Mouse (Mus musculus) kidney, embryonic 15.5 days (tissue): ENCODE measurements around the gene Nfia. TPM values are rescaled to one million over a fixed set of nuclear protein-coding genes. Genes with fewer than 3 reads are reported as not detected.

ENCODE experiments used
- ATAC-seq: fragments of 200-750 bp; cut with Nextera tagmentation; replicated peaks from 2 replicates; pipeline ENCODE4 v1.8.0; 2017; ENCODE audit warnings: moderate TSS enrichment; ENCODE audit not compliant: low FRiP score
- H3K27ac ChIP-seq: fragments of 300-500 bp; sonication (generic); 2 replicates; pipeline ENCODE4 v1.5.1; 2015; ENCODE audit warnings: mild to moderate bottlenecking, inconsistent platforms
- H3K27me3 ChIP-seq: fragments of 300-500 bp; sonication (generic); 2 replicates; pipeline ENCODE4 v1.6.1; 2015; ENCODE audit warnings: inconsistent platforms
- H3K36me3 ChIP-seq: fragments of 300-500 bp; sonication (generic); 2 replicates; pipeline ENCODE4 v1.6.1; 2015; ENCODE audit warnings: inconsistent platforms
- H3K4me1 ChIP-seq: fragments of 300-500 bp; sonication (generic); 2 replicates; pipeline ENCODE4 v1.6.1; 2015; ENCODE audit warnings: inconsistent platforms
- H3K4me2 ChIP-seq: fragments of 300-500 bp; sonication (generic); 2 replicates; pipeline ENCODE4 v1.6.1; 2015; ENCODE audit warnings: moderate library complexity, mild to moderate bottlenecking, inconsistent platforms
- H3K4me3 ChIP-seq: fragments of 300-500 bp; sonication (generic); replicated peaks from 2 replicates; pipeline ENCODE4 v1.5.1; 2015; ENCODE audit warnings: mild to moderate bottlenecking, inconsistent platforms
- H3K9ac ChIP-seq: fragments of 300-500 bp; sonication (generic); 2 replicates; pipeline ENCODE4 v1.6.1; 2015; ENCODE audit warnings: mild to moderate bottlenecking, inconsistent platforms
- H3K9me3 ChIP-seq: fragments of 300-500 bp; sonication (generic); replicated peaks from 2 replicates; pipeline ENCODE4 v1.6.1; 2016; ENCODE audit warnings: inconsistent platforms
- WGBS: fragments of 180-500 bp; shearing (Covaris S2); methylation state at CpG from one replicate; pipeline ENCODE4 v1.1.7; 2015; ENCODE audit warnings: mixed read lengths; 5-methylcytosine and 5-hydroxymethylcytosine counted together
- polyA plus RNA-seq: library from polyadenylated mRNA; unstranded; fragments of >200 nt; fragmentation: Nextera tagmentation; extraction: Ambion mirVana; gene quantifications from 2 replicates; pipeline ENCODE4 v1.2.1, GENCODE M21; 2015

The Nfia gene
- polyA plus RNA-seq, 1 experiment from 2014 or later = 29.3 TPM

DNA sequence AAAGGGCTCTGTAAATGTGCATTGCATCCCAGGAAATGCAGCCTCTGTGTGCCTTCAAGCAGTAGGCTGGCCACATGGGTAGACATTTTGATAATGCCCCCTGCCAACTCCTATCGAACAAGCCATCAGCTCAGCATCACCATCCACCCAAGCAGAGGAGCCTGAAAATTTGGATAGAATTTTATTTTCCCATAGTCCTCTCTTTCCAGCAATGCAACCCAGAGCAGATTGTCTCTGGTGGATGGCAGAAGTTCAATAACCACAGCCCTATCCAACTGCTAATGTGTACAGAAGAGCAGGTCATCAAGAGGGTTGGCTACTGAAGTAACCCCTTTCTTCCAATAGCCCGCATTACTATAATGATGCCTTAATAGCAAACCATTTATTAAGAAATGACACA lies 237.4 kb downstream of the Nfia start:
- no peak overlapping the region for H3K4me3 ChIP-seq
- H3K9me3 ChIP-seq = no peaks in the 10 kb centered on the region
- no peak overlapping the region for H3K4me2 ChIP-seq
- H3K27ac ChIP-seq = no peak overlapping the region
- H3K36me3 ChIP-seq = peaks cover 8% of the 10 kb centered on the region
- WGBS = 83% methylated on average over 2 of the region's 2 CpGs
- no peak for ATAC-seq
- H3K27me3 ChIP-seq = no peaks in the 10 kb centered on the region
- H3K4me1 ChIP-seq = peaks cover 15% of the 10 kb centered on the region; the same call in 1 of the 2 replicates
- no peak overlapping the region for H3K9ac ChIP-seq

DNA sequence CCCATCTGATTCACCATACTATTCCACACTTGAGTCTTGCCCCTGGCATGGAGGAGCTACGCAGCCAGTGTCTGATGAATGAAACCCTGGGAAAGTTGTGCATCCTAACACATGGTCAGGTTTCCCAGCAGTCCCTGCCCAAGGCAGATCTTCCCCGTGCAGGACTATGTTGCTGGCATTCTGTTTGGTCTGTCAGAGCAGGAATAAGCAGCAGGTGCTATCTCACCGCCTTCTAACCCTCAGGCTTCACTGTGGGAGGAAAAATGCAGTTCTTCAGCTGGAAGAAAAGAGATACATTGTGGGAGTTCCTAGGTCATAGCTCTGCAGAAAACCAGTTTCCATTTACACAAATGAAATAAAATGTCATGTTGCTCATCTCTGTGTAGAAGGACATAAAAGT lies 247.3 kb downstream of the Nfia start:
- no peak overlapping the region for H3K4me2 ChIP-seq
- 84% methylated on average over 3 of the region's 3 CpGs for WGBS

DNA sequence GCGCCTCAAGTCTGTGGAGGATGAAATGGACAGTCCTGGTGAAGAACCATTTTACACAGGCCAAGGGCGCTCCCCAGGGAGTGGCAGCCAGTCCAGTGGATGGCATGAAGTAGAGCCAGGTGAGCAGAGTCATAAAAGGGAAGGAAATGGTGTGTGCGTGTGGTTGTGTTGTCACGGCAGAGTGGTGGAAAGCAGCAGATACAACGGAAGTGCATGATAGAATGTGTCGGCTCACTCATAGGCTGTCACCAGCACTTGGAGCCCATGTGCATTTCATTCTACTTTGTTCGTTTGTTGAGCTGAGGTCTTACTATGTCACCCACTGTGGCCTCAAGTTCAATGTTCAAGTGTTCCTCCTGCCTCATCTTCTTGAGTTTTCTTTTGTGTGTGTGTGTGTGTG lies 248.3 kb downstream of the Nfia start:
- H3K9me3 ChIP-seq = no peaks in the 10 kb centered on the region
- no peak for ATAC-seq
- H3K27me3 ChIP-seq = no peaks in the 10 kb centered on the region
- H3K9ac ChIP-seq = no peak overlapping the region
- 87% methylated on average over 7 of the region's 7 CpGs for WGBS
- no peak overlapping the region for H3K4me2 ChIP-seq
- H3K4me3 ChIP-seq = no peak overlapping the region
- H3K36me3 ChIP-seq = peaks cover 11% of the 10 kb centered on the region; the same call in 1 of the 2 replicates
- H3K4me1 ChIP-seq = no peaks in the 10 kb centered on the region
- H3K27ac ChIP-seq = no peak overlapping the region

More for the DNA sequence above, 247.3 kb downstream of the Nfia start:
- Histone ChIP-seq H3K4me1 (no peaks in the 10 kb centered on the region), H3K27me3 (no peaks in the 10 kb centered on the region), H3K4me3 (no peak overlapping the region), H3K9ac (no peak overlapping the region), H3K9me3 (no peaks in the 10 kb centered on the region), H3K27ac (no peak overlapping the region), H3K36me3 (peaks cover 11% of the 10 kb centered on the region; the same call in 1 of the 2 replicates)
- no peak for ATAC-seq

DNA sequence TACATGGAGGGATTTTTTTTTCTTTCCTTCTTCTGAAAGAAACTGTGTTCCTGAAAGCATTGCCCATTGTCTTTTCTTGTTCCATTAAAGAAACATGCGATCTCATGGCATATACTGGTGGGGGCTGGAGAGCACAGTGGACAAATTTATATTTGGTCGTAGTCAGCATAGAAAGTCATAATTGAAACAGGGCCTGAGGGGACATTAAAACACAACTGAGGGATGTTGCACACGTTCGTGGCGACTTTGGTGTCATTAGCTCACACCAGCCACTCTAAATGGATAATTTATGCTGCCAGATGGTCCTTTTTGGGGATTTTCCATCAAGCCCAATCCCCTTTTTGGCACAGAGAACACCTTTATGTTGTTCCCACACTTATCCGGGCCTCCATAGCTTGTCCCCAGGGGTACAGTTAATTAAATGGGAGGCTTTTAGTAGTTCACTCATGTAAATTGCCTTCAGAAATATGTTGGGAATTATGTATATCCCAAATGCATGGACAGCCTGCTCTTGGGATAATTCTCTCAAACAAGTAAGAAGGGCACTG lies 250.8 kb downstream of the Nfia start:
- no peaks in the 10 kb centered on the region for H3K9me3 ChIP-seq
- no peak overlapping the region for H3K4me2 ChIP-seq
- H3K27me3 ChIP-seq = no peaks in the 10 kb centered on the region
- no peak overlapping the region for H3K27ac ChIP-seq
- no peak overlapping the region for H3K9ac ChIP-seq
- H3K4me1 ChIP-seq = no peaks in the 10 kb centered on the region
- WGBS = 68% methylated on average over 6 of the region's 6 CpGs
- no peak for ATAC-seq
- no peak overlapping the region for H3K4me3 ChIP-seq
- H3K36me3 ChIP-seq = 0 out of 2 replicates have a peak, but pooled peaks cover 11% of the 10 kb centered on the region

DNA sequence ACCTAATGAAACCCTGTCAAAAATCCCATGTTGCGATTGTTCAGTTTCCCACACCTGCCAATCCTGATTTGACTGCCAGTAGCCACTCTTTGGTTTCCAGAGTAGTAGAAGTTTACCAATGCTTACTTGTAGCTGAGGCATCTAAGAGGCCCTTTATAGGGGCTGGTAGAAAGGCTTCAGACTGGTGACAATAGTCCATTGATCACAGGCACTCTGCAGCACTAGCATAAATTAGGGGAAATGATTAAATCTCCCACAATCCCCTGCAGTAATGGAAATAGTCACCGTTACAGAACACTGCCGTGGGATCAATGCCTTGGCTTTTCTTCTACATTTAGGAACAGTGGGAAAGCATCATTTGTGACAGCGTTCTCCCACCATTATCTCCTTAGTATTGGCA lies 254.9 kb downstream of the Nfia start:
- H3K9ac ChIP-seq = no peak overlapping the region
- H3K36me3 ChIP-seq = no peaks in the 10 kb centered on the region
- H3K4me3 ChIP-seq = no peak overlapping the region
- ATAC-seq = no peak
- H3K4me2 ChIP-seq = no peak overlapping the region
- no peaks in the 10 kb centered on the region for H3K9me3 ChIP-seq
- no peaks in the 10 kb centered on the region for H3K27me3 ChIP-seq
- 77% methylated on average over 4 of the region's 4 CpGs for WGBS
- no peak overlapping the region for H3K27ac ChIP-seq
- no peaks in the 10 kb centered on the region for H3K4me1 ChIP-seq

DNA sequence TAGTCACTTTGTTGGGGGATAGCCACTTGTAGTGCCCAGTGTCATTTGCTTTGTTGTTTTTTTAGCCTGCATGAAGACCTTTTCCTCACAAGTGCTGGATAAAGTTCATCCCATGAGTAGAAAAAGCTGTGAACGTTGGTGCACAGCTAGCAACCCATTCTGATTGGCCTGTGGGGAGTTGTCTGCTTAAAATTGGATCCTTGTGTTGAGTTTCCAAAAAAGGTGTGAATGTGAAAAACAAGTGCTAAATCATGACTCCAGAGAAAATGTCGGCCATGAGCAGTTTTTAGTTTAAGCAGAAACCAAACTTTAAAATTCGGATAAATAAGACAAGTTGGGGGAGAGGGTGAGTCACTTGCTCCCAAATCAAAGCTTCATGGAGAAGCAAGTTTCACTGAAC lies 259.3 kb downstream of the Nfia start:
- no peak overlapping the region for H3K4me3 ChIP-seq
- no peak for ATAC-seq
- no peaks in the 10 kb centered on the region for H3K4me1 ChIP-seq
- H3K27me3 ChIP-seq = no peaks in the 10 kb centered on the region
- H3K9ac ChIP-seq = no peak overlapping the region
- no peak overlapping the region for H3K27ac ChIP-seq
- no peaks in the 10 kb centered on the region for H3K36me3 ChIP-seq
- H3K4me2 ChIP-seq = no peak overlapping the region
- H3K9me3 ChIP-seq = no peaks in the 10 kb centered on the region
- 59% methylated on average over 3 of the region's 3 CpGs for whole genome bisulfite sequencing

DNA sequence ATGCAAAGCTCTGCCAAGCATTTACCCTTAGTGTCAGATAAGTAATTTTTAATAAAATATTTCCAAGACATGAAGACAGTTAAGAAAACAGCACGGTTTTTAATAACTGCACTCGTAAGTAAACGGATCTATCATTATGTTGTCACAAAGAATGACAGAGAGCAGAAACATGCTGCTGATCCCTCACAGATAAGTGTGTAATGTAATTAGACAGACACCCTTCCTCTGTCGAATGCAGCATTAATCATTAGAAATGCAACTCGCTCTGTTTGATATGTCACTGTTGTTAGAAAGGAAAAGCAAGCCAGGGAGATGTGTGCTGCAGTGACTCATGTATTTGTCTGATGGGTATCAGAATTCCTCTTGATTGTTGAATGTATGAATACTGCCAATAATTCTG lies 259.8 kb downstream of the Nfia start:
- Histone ChIP-seq H3K4me2 (no peak overlapping the region), H3K9ac (no peak overlapping the region), H3K9me3 (no peaks in the 10 kb centered on the region), H3K27ac (no peak overlapping the region), H3K36me3 (no peaks in the 10 kb centered on the region), H3K27me3 (no peaks in the 10 kb centered on the region), H3K4me1 (no peaks in the 10 kb centered on the region), H3K4me3 (no peak overlapping the region)
- no peak for ATAC-seq
- 64% methylated on average over 5 of the region's 5 CpGs for WGBS

DNA sequence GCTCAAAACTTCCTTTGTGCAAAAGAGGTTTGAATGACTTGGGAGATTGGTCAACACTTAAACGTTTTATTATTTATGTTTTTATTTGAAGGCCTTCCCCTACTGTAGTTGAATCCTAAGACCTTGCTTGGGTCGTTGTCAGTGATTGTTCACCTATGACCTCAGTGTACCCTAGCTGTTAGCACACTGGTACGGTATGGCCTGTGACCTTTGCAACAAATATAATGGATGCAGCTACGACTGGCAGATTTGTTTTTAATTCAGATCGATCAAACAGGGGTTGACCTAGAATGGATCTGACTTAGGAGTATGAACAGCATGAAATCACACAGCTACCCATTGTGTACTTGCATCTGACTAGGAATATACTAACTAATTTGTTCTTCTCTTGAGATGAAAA lies 266.6 kb downstream of the Nfia start:
- 75% methylated on average over 5 of the region's 5 CpGs for WGBS
- Histone ChIP-seq H3K9ac (no peak overlapping the region), H3K36me3 (no peaks in the 10 kb centered on the region), H3K27me3 (no peaks in the 10 kb centered on the region), H3K4me1 (peaks cover 9% of the 10 kb centered on the region; the same call in 1 of the 2 replicates), H3K9me3 (no peaks in the 10 kb centered on the region), H3K27ac (no peak overlapping the region), H3K4me3 (no peak overlapping the region), H3K4me2 (no peak overlapping the region)
- ATAC-seq = no peak

DNA sequence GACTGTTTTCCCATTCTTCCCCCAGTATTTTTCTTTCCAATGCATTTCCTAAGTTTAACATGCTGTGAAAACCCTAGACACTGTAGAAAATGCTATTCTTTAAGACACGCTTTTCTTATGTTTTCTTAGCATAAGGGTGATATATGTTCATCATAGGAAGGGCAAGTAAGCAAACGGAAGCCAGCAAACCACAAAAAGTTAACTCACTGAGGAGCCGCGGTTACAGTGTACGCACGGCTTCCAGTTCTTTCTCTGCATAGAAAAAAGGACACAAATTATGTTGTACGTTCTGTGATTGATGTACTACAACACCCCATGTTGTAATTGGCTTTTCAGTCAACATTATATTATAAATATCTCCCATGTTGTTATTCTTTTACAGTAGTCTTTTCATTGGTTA lies 267.6 kb downstream of the Nfia start:
- Histone ChIP-seq H3K27me3 (no peaks in the 10 kb centered on the region), H3K4me3 (no peak overlapping the region), H3K27ac (no peak overlapping the region; the same call in 1 of the 2 replicates), H3K4me1 (peaks cover 9% of the 10 kb centered on the region; the same call in 1 of the 2 replicates), H3K4me2 (no peak overlapping the region), H3K9ac (no peak overlapping the region), H3K9me3 (no peaks in the 10 kb centered on the region), H3K36me3 (no peaks in the 10 kb centered on the region)
- no peak for ATAC-seq
- 57% methylated on average over 7 of the region's 7 CpGs for WGBS

DNA sequence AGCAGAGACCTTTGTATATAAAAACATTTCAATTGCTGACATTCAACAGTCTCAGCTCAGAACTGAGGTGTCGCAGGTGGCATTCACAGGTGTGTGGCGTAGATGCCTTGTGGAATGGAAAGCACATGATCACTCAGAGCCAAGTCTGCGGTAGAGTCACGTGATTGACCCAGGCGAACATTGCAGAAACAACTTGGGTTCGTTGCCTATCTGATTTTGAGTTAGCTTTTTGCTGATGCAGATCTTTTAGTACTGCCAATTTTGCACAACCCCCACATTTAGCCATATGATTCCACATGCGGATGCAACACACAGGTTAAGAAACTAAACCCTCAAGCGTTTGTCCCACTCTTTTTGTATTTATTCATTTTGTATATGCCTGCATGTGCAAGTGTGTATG lies 272.1 kb downstream of the Nfia start:
- H3K9ac ChIP-seq = no peak overlapping the region
- WGBS = 85% methylated on average over 8 of the region's 8 CpGs

DNA sequence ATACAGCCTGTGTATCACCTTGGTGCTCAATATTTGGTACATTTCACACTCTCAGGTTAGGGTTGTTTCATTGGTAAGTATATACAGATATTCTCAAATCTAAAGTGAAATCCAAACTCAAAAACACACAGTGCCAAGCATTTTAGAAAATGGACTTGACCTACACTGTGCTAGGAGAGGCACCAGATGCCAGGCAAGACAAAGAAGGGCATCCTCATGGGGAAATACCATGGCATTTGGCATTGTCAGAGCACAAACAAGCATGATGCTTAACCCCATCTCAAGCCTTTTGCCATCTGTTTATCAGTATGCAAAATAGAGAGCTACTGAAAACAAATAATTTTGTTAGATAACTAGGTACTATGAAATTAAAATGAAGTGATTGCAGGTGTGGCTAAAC lies 274.8 kb downstream of the Nfia start:
- H3K4me1 ChIP-seq = peaks cover 22% of the 10 kb centered on the region
- ATAC-seq = no peak
- H3K27ac ChIP-seq = no peak overlapping the region
- H3K9ac ChIP-seq = no peak overlapping the region
- no peaks in the 10 kb centered on the region for H3K36me3 ChIP-seq
- no peak overlapping the region for H3K4me2 ChIP-seq
- no peaks in the 10 kb centered on the region for H3K27me3 ChIP-seq
- H3K9me3 ChIP-seq = no peaks in the 10 kb centered on the region
- no peak overlapping the region for H3K4me3 ChIP-seq

More for the DNA sequence above, 272.1 kb downstream of the Nfia start:
- Histone ChIP-seq H3K27ac (no peak overlapping the region), H3K4me3 (no peak overlapping the region), H3K4me2 (no peak overlapping the region), H3K9me3 (no peaks in the 10 kb centered on the region), H3K4me1 (peaks cover 13% of the 10 kb centered on the region; the same call in 1 of the 2 replicates), H3K27me3 (no peaks in the 10 kb centered on the region), H3K36me3 (no peaks in the 10 kb centered on the region)
- ATAC-seq = no peak

DNA sequence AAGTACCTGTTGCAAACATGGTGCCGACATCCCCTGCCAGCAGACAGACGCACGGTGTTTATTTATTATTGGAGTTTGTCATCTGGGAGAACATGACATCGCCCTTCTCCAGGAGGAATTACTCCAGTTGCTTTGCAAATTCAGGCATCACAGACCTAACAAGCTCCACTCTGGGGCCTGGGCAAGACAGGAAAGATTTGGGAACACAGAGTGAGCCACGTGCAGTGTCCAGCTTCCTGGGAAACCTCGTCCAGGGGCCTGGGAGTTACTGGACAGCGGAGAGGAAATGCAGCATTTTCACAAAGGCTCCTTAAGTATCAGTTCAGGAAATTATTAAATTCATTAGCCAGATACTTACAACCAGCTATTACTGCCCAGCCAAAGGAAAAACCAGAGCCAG lies 277.1 kb downstream of the Nfia start:
- WGBS = 42% methylated on average over 7 of the region's 7 CpGs
- Histone ChIP-seq H3K36me3 (no peaks in the 10 kb centered on the region), H3K9ac (no peak overlapping the region), H3K27ac (0 out of 2 replicates have a peak overlapping the region, but pooled peaks have one; percentile 11), H3K4me1 (peaks cover 22% of the 10 kb centered on the region), H3K27me3 (no peaks in the 10 kb centered on the region), H3K4me3 (no peak overlapping the region), H3K4me2 (no peak overlapping the region), H3K9me3 (no peaks in the 10 kb centered on the region)
- 0 out of 2 replicates have a peak, but pooled peaks have one; percentile 9 for ATAC-seq
